Mouse (Mus musculus) urinary bladder, postnatal 4 days (tissue): ENCODE results near the gene P4hb.

ENCODE experiments used
- DNase-seq, 2 experiments: peaks; one replicate each; pipeline ENCODE4 v3.0.0; 2021 to 2022; ENCODE audit warnings: low spot score in 2 of 2

The P4hb gene

GRCm38 (mm10) chr11:120510375-120511030 is 62.5 kb downstream of the P4hb start:
- DNase-seq, result no peak
